Mouse (Mus musculus): ENCODE measurements at regions not wholly inside any gene's neighbourhood (a gene's known extent, or its start where the extent isn't known, plus 50 kb on each side); places are given as distances from the start of the nearest gene placed in this dataset.

- H3K4me2 ChIP-seq, result no peak overlapping the region
- no peak overlapping the region for H3K9ac ChIP-seq (ENCODE audit: low read length)
- H3K9me3 ChIP-seq (ENCODE audit: control insufficient read depth, low read length), result no peaks in the 10 kb centered on the region
- DNase-seq (ENCODE audit: low spot score, missing footprints), result no peak
- WGBS, result 81% methylated on average over 7 of the region's 7 CpGs
- H3K27me3 ChIP-seq (ENCODE audit: control insufficient read depth, insufficient read depth, low read length), result no peaks in the 10 kb centered on the region
- H3K36me3 ChIP-seq (ENCODE audit: control insufficient read depth, insufficient read depth, low read length), result no peaks in the 10 kb centered on the region
- no peak for ATAC-seq (ENCODE audit: low FRiP score)
- H3K4me3 ChIP-seq (ENCODE audit: low read depth, low read length), result no peak overlapping the region
- H3K27ac ChIP-seq (ENCODE audit: low read depth, low read length), result no peak overlapping the region
- no peaks in the 10 kb centered on the region for H3K4me1 ChIP-seq (ENCODE audit: control insufficient read depth, insufficient read depth, low read length)
These were observed 51.5 kb upstream of the Trpc7 start for GRCm38 (mm10) chr13:56947266-56947665.

All from midbrain, embryonic 11.5 days (tissue).